Comparison of ENCODE assay signal across 16 mouse cellular contexts in genomic region chr6:7896339-7896738, GRCm38 (mm10).
"Had no signal": no experiment of that assay in that cellular context is flagged by ENCODE, and none has a peak within 500 bp of the region (broad histone marks: within the 10 kb centered on the region; RNA-seq: fewer than 3 reads in every experiment).

No protein-coding gene starts in this region.

- H3K9ac ChIP-seq: neural tube, embryonic 13.5 days; neural tube, embryonic 15.5 days; stomach, embryonic 15.5 days had no signal

- H3K27ac ChIP-seq: neural tube, embryonic 13.5 days; neural tube, embryonic 15.5 days; stomach, embryonic 15.5 days; stomach, postnatal 0 days had no signal

- H3K4me1 ChIP-seq: neural tube, embryonic 13.5 days; neural tube, embryonic 15.5 days; stomach, embryonic 15.5 days had no signal

- H3K9me3 ChIP-seq: neural tube, embryonic 13.5 days; neural tube, embryonic 15.5 days; stomach, embryonic 15.5 days had no signal

- DNase-seq: retina, postnatal 1 day; right cerebral cortex, adult 18-20 months; right cerebral cortex, postnatal 14 days; right cerebral cortex, postnatal 25 days; right cerebral cortex, postnatal 4 days; spleen, adult 18-20 months; thymus, adult 18-20 months; thymus, adult 2 months; thymus, postnatal 14 days; thymus, postnatal 25 days; thymus, postnatal 36 days; thymus, postnatal 4 days had no signal

- H3K4me3 ChIP-seq: neural tube, embryonic 13.5 days; neural tube, embryonic 15.5 days; stomach, embryonic 15.5 days had no signal

- H3K36me3 ChIP-seq: neural tube, embryonic 13.5 days; neural tube, embryonic 15.5 days; stomach, embryonic 15.5 days had no signal

- H3K27me3 ChIP-seq: neural tube, embryonic 13.5 days; neural tube, embryonic 15.5 days; stomach, embryonic 15.5 days had no signal
